ENCODE assay signal across 21 mouse cellular contexts in genomic region chr1:53384085-53384688, GRCm38 (mm10). TPM values are rescaled to one million over a fixed set of nuclear protein-coding genes. Genes with fewer than 3 reads are reported as not detected.
DNase-seq lines count a peak whose midpoint lies in the region; ATAC-seq and TF ChIP-seq lines count a peak whose summit lies in the region.
"Had no signal": no experiment of that assay in that cellular context is flagged by ENCODE, and none has a peak within 500 bp of the region (broad histone marks: within the 10 kb centered on the region; RNA-seq: fewer than 3 reads in every experiment).

No protein-coding gene starts in this region.

- H3K4me2 ChIP-seq in forebrain, embryonic 14.5 days (ENCODE audit: low read length), result no peak overlapping the region
- H3K4me2 ChIP-seq: heart, embryonic 13.5 days; hindbrain, embryonic 15.5 days had no signal

- no peak overlapping the region for H3K9ac ChIP-seq in forebrain, embryonic 14.5 days (ENCODE audit: low read length)
- H3K9ac ChIP-seq: heart, embryonic 13.5 days; hindbrain, embryonic 15.5 days had no signal

- no peak for TF ChIP-seq CTCF in brain, embryonic 14.5 days (IDR thresholded peaks at IDR 0.05; ENCODE audit: borderline replicate concordance, extremely low read depth, insufficient read depth, insufficient read length)

- no peak for TF ChIP-seq POLR2A in brain, embryonic 14.5 days (IDR thresholded peaks at IDR 0.05; ENCODE audit: borderline replicate concordance, extremely low read depth, insufficient read depth, insufficient read length, poor library complexity, severe bottlenecking)

- 10% methylated on average over 6 of the region's 6 CpGs for whole genome bisulfite sequencing in forebrain, embryonic 14.5 days

- H3K4me1 ChIP-seq in forebrain, embryonic 14.5 days (ENCODE audit: control insufficient read depth, insufficient read depth, low read length), result no peaks in the 10 kb centered on the region
- H3K4me1 ChIP-seq: embryonic facial prominence, embryonic 10.5 days; heart, embryonic 13.5 days; hindbrain, embryonic 15.5 days had no signal

- no peaks in the 10 kb centered on the region for H3K36me3 ChIP-seq in forebrain, embryonic 14.5 days (ENCODE audit: control insufficient read depth, insufficient read depth, low read length)
- H3K36me3 ChIP-seq: embryonic facial prominence, embryonic 10.5 days; heart, embryonic 13.5 days; hindbrain, embryonic 15.5 days had no signal

- H3K27me3 ChIP-seq in forebrain, embryonic 14.5 days (replicated peaks; ENCODE audit: control insufficient read depth, insufficient read depth, low read length), result no peaks in the 10 kb centered on the region
- H3K27me3 ChIP-seq: heart, embryonic 13.5 days; hindbrain, embryonic 15.5 days had no signal

- no peak overlapping the region for H3K27ac ChIP-seq in forebrain, embryonic 14.5 days (ENCODE audit: low read depth, low read length)
- H3K27ac ChIP-seq: embryonic facial prominence, embryonic 10.5 days; heart, embryonic 13.5 days; hindbrain, embryonic 15.5 days had no signal

- ATAC-seq in frontal cortex, adult (ENCODE audit: low TSS enrichment), result peak; percentile 57; the same call in 1 of the 2 replicates
- peak; percentile 82 for ATAC-seq in forebrain, embryonic 14.5 days
- ATAC-seq in megakaryocyte progenitor cell, adult 5-6 weeks (replicated peaks; ENCODE audit: poor library complexity), result no peak
- ATAC-seq: intestine, embryonic 16.5 days had no signal

- DNase-seq in frontal cortex, adult 2 months (ENCODE audit: extremely low spot score in 1 of 2, low spot score in 1 of 2), result no peak
- peak; percentile 66 for DNase-seq in brain, embryonic 14.5 days (ENCODE audit: low read depth)
- DNase-seq in forebrain, embryonic 14.5 days (ENCODE audit: low spot score), result peak; percentile 55
- no peak for DNase-seq in Muller cell, postnatal 12 days (ENCODE audit: inconsistent ontology term)
- DNase-seq in ovary, postnatal 14 days (ENCODE audit: low spot score), result no peak
- DNase-seq: cerebellum, adult 18-20 months; cerebellum, adult 9-11 months; cerebellum, postnatal 36 days; gastrocnemius, postnatal 36 days; heart, adult 11 months; heart, postnatal 36 days; kidney, adult 9 months had no signal

- H3K9me3 ChIP-seq in forebrain, embryonic 14.5 days (replicated peaks; ENCODE audit: control insufficient read depth, low read length), result no peaks in the 10 kb centered on the region
- H3K9me3 ChIP-seq: hindbrain, embryonic 15.5 days had no signal

- no peak overlapping the region for H3K4me3 ChIP-seq in forebrain, embryonic 14.5 days (ENCODE audit: low read depth, low read length)
- H3K4me3 ChIP-seq: embryonic facial prominence, embryonic 10.5 days; heart, embryonic 13.5 days; hindbrain, embryonic 15.5 days had no signal

RNA-seq across cellular contexts. Expression of gene Asnsd1, which starts 31.6 kb away (rescaled TPM):
- 16.7 and 17.5 TPM in 2 replicates for polyA plus RNA-seq in frontal cortex, adult 2 months (2012; rRNA removed)
- polyA plus RNA-seq in brain, embryonic 14.5 days (2012; rRNA removed), result 25.4 and 33.3 TPM in 2 replicates
- polyA plus RNA-seq in forebrain, embryonic 14.5 days (2014; fragmentation: Nextera tagmentation; extraction: Ambion mirVana), result 66.6 and 72.1 TPM in 2 replicates
- total RNA-seq in megakaryocyte progenitor cell, adult 5-6 weeks (2015), result 125 and 129 TPM in 2 replicates
- total RNA-seq in megakaryocyte progenitor cell, adult 5-6 weeks (2017), result 106 and 115 TPM in 2 replicates

RNA-seq across cellular contexts. Expression of gene Gm28551, which starts 31.7 kb away (rescaled TPM):
- 0.32 and 0.40 TPM in 2 replicates for polyA plus RNA-seq in frontal cortex, adult 2 months (2012; rRNA removed)
- 0.85 and 0.97 TPM in 2 replicates for polyA plus RNA-seq in brain, embryonic 14.5 days (2012; rRNA removed)
- 1.2 and 1.5 TPM in 2 replicates for polyA plus RNA-seq in forebrain, embryonic 14.5 days (2014; fragmentation: Nextera tagmentation; extraction: Ambion mirVana)
- total RNA-seq in megakaryocyte progenitor cell, adult 5-6 weeks (2015), result not detected in 2 replicates
- total RNA-seq in megakaryocyte progenitor cell, adult 5-6 weeks (2017), result not detected in 2 replicates
- total RNA-seq: adrenal gland, postnatal 4 days; heart, postnatal 36 days had no signal

RNA-seq across cellular contexts. Expression of gene Asdurf, which starts 31.8 kb away (rescaled TPM):
- not detected in 2 replicates for polyA plus RNA-seq in frontal cortex, adult 2 months (2012; rRNA removed)
- not detected in 2 replicates for polyA plus RNA-seq in brain, embryonic 14.5 days (2012; rRNA removed)
- polyA plus RNA-seq in forebrain, embryonic 14.5 days (2014; fragmentation: Nextera tagmentation; extraction: Ambion mirVana), result 8.3 and 23.3 TPM in 2 replicates
- total RNA-seq in megakaryocyte progenitor cell, adult 5-6 weeks (2015), result not detected in 2 replicates
- total RNA-seq in megakaryocyte progenitor cell, adult 5-6 weeks (2017), result 232 and 264 TPM in 2 replicates
- total RNA-seq: adrenal gland, postnatal 4 days; ES-E14 had no signal
- polyA plus RNA-seq: embryonic facial prominence, embryonic 10.5 days; heart, embryonic 13.5 days; hindbrain, embryonic 11.5 days had no signal

Comparison
In these comparisons a context has a peak if more than half of its experiments do, and no peak if none do; other contexts are left out.
1. DNase-seq: peak in brain, embryonic 14.5 days (single experiment) and forebrain, embryonic 14.5 days (single experiment); none in frontal cortex, adult 2 months (0 of 2), Muller cell, postnatal 12 days (single experiment) and ovary, postnatal 14 days (single experiment).